ENCODE assay signal across 17 mouse cellular contexts in the genomic region with DNA sequence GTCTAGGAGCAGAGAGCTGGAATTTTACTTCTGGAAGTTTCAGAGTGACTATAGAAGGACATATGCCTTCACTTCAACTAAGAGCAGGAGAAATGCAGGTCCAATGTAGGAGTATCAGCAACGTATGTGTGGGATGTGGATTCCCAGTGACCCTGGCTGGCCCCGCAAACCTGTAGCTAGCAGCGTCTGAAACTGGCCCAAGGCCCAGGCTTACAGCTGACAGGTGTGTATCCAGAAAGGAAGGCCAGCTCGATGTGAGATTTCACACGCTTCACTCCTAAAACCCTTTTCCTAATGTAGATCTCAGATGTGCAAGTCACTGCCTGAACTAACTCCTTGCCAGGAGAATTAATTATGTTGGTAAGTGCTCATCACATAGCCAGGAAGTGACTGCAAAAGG.
DNase-seq lines count a peak whose midpoint lies in the region; ATAC-seq lines count a peak whose summit lies in the region.
"Had no signal": no experiment of that assay in that cellular context is flagged by ENCODE, and none has a peak within 500 bp of the region (broad histone marks: within the 10 kb centered on the region; RNA-seq: fewer than 3 reads in every experiment).

No protein-coding gene starts in this region.

- H3K9ac ChIP-seq in kidney, embryonic 16.5 days (replicated peaks; ENCODE audit: low read length): no peak overlapping the region
- no peak overlapping the region for H3K9ac ChIP-seq in limb, embryonic 15.5 days
- H3K9ac ChIP-seq: hindbrain, embryonic 14.5 days; midbrain, embryonic 15.5 days had no signal

- H3K9me3 ChIP-seq in kidney, embryonic 16.5 days (ENCODE audit: low read length): peaks cover 6% of the 10 kb centered on the region; the same call in 1 of the 2 replicates
- no peaks in the 10 kb centered on the region for H3K9me3 ChIP-seq in limb, embryonic 15.5 days
- H3K9me3 ChIP-seq: midbrain, embryonic 15.5 days had no signal

- intact Hi-C loops in gastrocnemius, postnatal 14 days (cut with DNase I; ENCODE audit: low total_unique reads): no loop called here

- H3K4me1 ChIP-seq in kidney, embryonic 16.5 days (ENCODE audit: insufficient read depth, low read length): no peaks in the 10 kb centered on the region
- H3K4me1 ChIP-seq in limb, embryonic 15.5 days: no peaks in the 10 kb centered on the region
- H3K4me1 ChIP-seq: midbrain, embryonic 15.5 days had no signal

- ATAC-seq in kidney, embryonic 16.5 days (ENCODE audit: low FRiP score, low TSS enrichment): no peak
- no peak for ATAC-seq in limb, embryonic 15.5 days (ENCODE audit: insufficient number of reproducible peaks, low FRiP score, low TSS enrichment, low read depth)
- ATAC-seq: midbrain, embryonic 15.5 days had no signal

- no peak overlapping the region for H3K4me2 ChIP-seq in kidney, embryonic 16.5 days (replicated peaks; ENCODE audit: low read depth, low read length)
- no peak overlapping the region for H3K4me2 ChIP-seq in limb, embryonic 15.5 days
- H3K4me2 ChIP-seq: hindbrain, embryonic 14.5 days; midbrain, embryonic 15.5 days had no signal

- 65% methylated on average over 5 of the region's 5 CpGs for WGBS in kidney, embryonic 16.5 days
- WGBS in limb, embryonic 15.5 days: 50% methylated on average over 5 of the region's 5 CpGs

- peak; percentile 32 for DNase-seq in gastrocnemius, postnatal 14 days
- DNase-seq in gastrocnemius, adult 18-20 months (ENCODE audit: low spot score): no peak
- DNase-seq in kidney, postnatal 10 days: peak; percentile 16
- DNase-seq in heart, adult 9 months (ENCODE audit: low spot score in 2 of 2): peak; percentile 1 to 25
- DNase-seq in liver: no peak
- DNase-seq: adrenal gland, postnatal 14 days; cerebellum, adult 11 months; cerebellum, postnatal 14 days; embryo, embryonic 11 days; lung, adult 18-20 months; retina, postnatal 1 day had no signal

- H3K27me3 ChIP-seq in kidney, embryonic 16.5 days (ENCODE audit: insufficient read depth, low read length): no peaks in the 10 kb centered on the region
- H3K27me3 ChIP-seq in limb, embryonic 15.5 days: no peaks in the 10 kb centered on the region
- H3K27me3 ChIP-seq: CH12.LX; midbrain, embryonic 15.5 days had no signal

- no peaks in the 10 kb centered on the region for H3K36me3 ChIP-seq in kidney, embryonic 16.5 days (ENCODE audit: insufficient read depth, low read length)
- H3K36me3 ChIP-seq in limb, embryonic 15.5 days: no peaks in the 10 kb centered on the region
- H3K36me3 ChIP-seq: midbrain, embryonic 15.5 days had no signal

- H3K27ac ChIP-seq in kidney, embryonic 16.5 days (ENCODE audit: low read length): no peak overlapping the region
- H3K27ac ChIP-seq in limb, embryonic 15.5 days: 0 out of 2 replicates have a peak overlapping the region, but pooled peaks have one; percentile 4
- H3K27ac ChIP-seq: hindbrain, embryonic 14.5 days; midbrain, embryonic 15.5 days; stomach, postnatal 0 days had no signal

- H3K4me3 ChIP-seq in kidney, embryonic 16.5 days (ENCODE audit: low read length): no peak overlapping the region
- H3K4me3 ChIP-seq in limb, embryonic 15.5 days: no peak overlapping the region
- H3K4me3 ChIP-seq: midbrain, embryonic 15.5 days had no signal

Comparison
In these comparisons a context has a peak if more than half of its experiments do, and no peak if none do; other contexts are left out.
1. DNase-seq: peak in gastrocnemius, postnatal 14 days (single experiment), kidney, postnatal 10 days (single experiment) and heart, adult 9 months (2 of 2); none in gastrocnemius, adult 18-20 months (single experiment) and liver (single experiment).